Mouse (Mus musculus): ENCODE results near the gene Gna13. TPM values are rescaled to one million over a fixed set of nuclear protein-coding genes. Genes with fewer than 3 reads are reported as not detected.

Gna13 gene
- polyA plus RNA-seq, 1 experiment from 2014 or later, result 20.7 TPM

GRCm38 (mm10) chr11:109440641-109441040 is 78.0 kb downstream of the Gna13 start:
- H3K36me3 ChIP-seq (replicated peaks), result peaks cover 23% of the 10 kb centered on the region
- ATAC-seq (ENCODE audit: low FRiP score), result no peak
- peaks cover 7% of the 10 kb centered on the region for H3K27me3 ChIP-seq
- peak overlapping the region; percentile 74 for H3K4me2 ChIP-seq
- H3K9ac ChIP-seq, result no peak overlapping the region
- no peak overlapping the region for H3K27ac ChIP-seq
- peaks cover 13% of the 10 kb centered on the region for H3K4me1 ChIP-seq
- no peak overlapping the region for H3K4me3 ChIP-seq (replicated peaks)
- no peaks in the 10 kb centered on the region for H3K9me3 ChIP-seq
- WGBS, result 66% methylated on average over 4 of the region's 4 CpGs

DNA sequence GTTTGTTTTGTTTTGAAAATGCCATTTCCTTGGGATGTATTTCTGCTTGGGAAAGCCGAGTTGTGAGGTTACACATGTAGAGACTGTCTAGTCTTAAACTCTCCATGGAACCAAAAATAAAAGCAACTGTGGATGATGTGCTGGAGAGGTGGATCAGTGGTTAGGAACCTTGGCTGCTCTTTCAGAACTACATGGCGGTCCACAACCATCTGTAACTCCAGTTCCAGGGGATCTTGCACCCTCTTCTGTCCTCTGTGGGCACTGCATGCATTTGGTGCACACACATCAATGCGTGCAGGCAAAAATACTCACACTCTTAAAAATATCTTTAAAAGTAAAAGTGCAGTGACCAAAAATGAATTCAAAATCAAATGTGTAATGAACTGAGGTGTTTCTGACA is 78.5 kb downstream of the Gna13 start:
- WGBS, result 46% methylated on average over 3 of the region's 3 CpGs
- Histone ChIP-seq H3K9ac (no peak overlapping the region), H3K4me2 (no peak overlapping the region), H3K27me3 (peaks cover 7% of the 10 kb centered on the region), H3K9me3 (no peaks in the 10 kb centered on the region), H3K4me3 (replicated peaks) (no peak overlapping the region), H3K36me3 (replicated peaks) (peaks cover 19% of the 10 kb centered on the region; the same call in 1 of the 2 replicates), H3K4me1 (peaks cover 13% of the 10 kb centered on the region), H3K27ac (no peak overlapping the region)
- no peak for ATAC-seq (ENCODE audit: low FRiP score)

GRCm38 (mm10) chr11:109442166-109442730 is 79.6 kb downstream of the Gna13 start:
- Histone ChIP-seq H3K36me3 (replicated peaks) (0 out of 2 replicates have a peak, but pooled peaks cover 8% of the 10 kb centered on the region), H3K27me3 (peaks cover 7% of the 10 kb centered on the region), H3K4me2 (no peak overlapping the region), H3K4me3 (replicated peaks) (no peak overlapping the region), H3K9me3 (no peaks in the 10 kb centered on the region), H3K9ac (no peak overlapping the region), H3K27ac (no peak overlapping the region), H3K4me1 (peaks cover 13% of the 10 kb centered on the region)
- no peak for ATAC-seq (ENCODE audit: low FRiP score)
- WGBS, result 60% methylated on average over 5 of the region's 5 CpGs

- Histone ChIP-seq H3K4me1 (peaks cover 13% of the 10 kb centered on the region), H3K27ac (no peak overlapping the region), H3K9ac (no peak overlapping the region), H3K9me3 (no peaks in the 10 kb centered on the region), H3K36me3 (replicated peaks) (no peaks in the 10 kb centered on the region), H3K4me2 (no peak overlapping the region), H3K27me3 (peaks cover 7% of the 10 kb centered on the region), H3K4me3 (replicated peaks) (no peak overlapping the region)
- ATAC-seq (ENCODE audit: low FRiP score), result no peak
- 92% methylated on average over 8 of the region's 8 CpGs for WGBS
Observed at GRCm38 (mm10) chr11:109443468-109444263, 81.0 kb downstream of the Gna13 start.

- Histone ChIP-seq H3K27me3 (peaks cover 7% of the 10 kb centered on the region), H3K4me2 (no peak overlapping the region), H3K9ac (no peak overlapping the region), H3K27ac (no peak overlapping the region), H3K36me3 (replicated peaks) (no peaks in the 10 kb centered on the region), H3K4me1 (peaks cover 8% of the 10 kb centered on the region; the same call in 1 of the 2 replicates), H3K9me3 (no peaks in the 10 kb centered on the region), H3K4me3 (replicated peaks) (no peak overlapping the region)
- 43% methylated on average over 7 of the region's 7 CpGs for WGBS
- ATAC-seq (ENCODE audit: low FRiP score), result no peak
Observed at GRCm38 (mm10) chr11:109444600-109444999, 82.0 kb downstream of the Gna13 start.

DNA sequence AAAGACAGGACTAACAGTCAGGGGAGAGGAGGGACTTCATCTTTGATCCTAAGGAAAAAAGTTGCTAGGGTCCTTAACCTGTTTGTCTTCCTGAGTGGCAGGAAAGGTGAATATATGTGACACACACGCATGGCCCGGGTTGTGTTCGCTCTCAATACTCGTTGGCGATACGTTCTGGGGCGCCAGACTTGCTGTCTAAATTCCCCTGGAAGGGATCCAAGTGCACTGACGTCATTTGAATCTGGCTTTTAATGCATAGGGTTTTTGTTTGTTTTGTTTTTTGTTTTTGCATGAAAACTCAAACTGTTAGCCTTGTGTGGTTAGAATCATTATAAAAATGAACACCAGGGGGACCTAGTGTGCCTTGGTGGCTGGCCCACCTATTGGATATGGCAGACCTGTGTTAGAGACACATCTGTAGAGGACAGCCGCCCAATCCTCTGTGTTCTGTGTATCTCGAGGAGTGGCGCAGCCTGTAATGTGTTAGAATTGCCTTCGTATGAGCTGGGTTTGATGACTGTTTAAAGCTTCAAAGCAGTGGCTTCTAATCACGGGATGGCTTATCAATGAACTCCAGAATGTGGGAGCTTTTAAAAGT is 82.9 kb downstream of the Gna13 start:
- H3K4me2 ChIP-seq, result no peak overlapping the region
- H3K9me3 ChIP-seq, result no peaks in the 10 kb centered on the region
- H3K9ac ChIP-seq, result no peak overlapping the region
- no peak overlapping the region for H3K27ac ChIP-seq
- peak; percentile 55; the same call in 1 of the 2 replicates for ATAC-seq (ENCODE audit: low FRiP score)
- no peaks in the 10 kb centered on the region for H3K4me1 ChIP-seq
- 54% methylated on average over 13 of the region's 13 CpGs for WGBS
- H3K36me3 ChIP-seq (replicated peaks), result no peaks in the 10 kb centered on the region
- no peak overlapping the region for H3K4me3 ChIP-seq (replicated peaks)
- H3K27me3 ChIP-seq, result peaks cover 4% of the 10 kb centered on the region

Other genes starting within 250 kb of the Gna13 start
- not detected in 2 replicates for gene E030025P04Rik, start 218.5 kb upstream of the Gna13 start, polyA plus RNA-seq (2016; fragmentation: Nextera tagmentation; extraction: Ambion mirVana)
- gene Rgs9, start 64.7 kb upstream of the Gna13 start, polyA plus RNA-seq (2016; fragmentation: Nextera tagmentation; extraction: Ambion mirVana), result 2.1 and 3.0 TPM in 2 replicates
- gene 9930022D16Rik, start 51.1 kb downstream of the Gna13 start, polyA plus RNA-seq (2016; fragmentation: Nextera tagmentation; extraction: Ambion mirVana), result not detected in 2 replicates
- gene Amz2, start 63.1 kb downstream of the Gna13 start, polyA plus RNA-seq (2016; fragmentation: Nextera tagmentation; extraction: Ambion mirVana), result 46.9 and 50.2 TPM in 2 replicates
- gene Arsg, start 110.5 kb downstream of the Gna13 start, polyA plus RNA-seq (2016; fragmentation: Nextera tagmentation; extraction: Ambion mirVana), result 2.4 and 2.6 TPM in 2 replicates
- gene Slc16a6, start 110.8 kb downstream of the Gna13 start, polyA plus RNA-seq (2016; fragmentation: Nextera tagmentation; extraction: Ambion mirVana), result 4.0 and 5.4 TPM in 2 replicates
- 12.9 and 13.6 TPM in 2 replicates for gene Wipi1, start 249.1 kb downstream of the Gna13 start, polyA plus RNA-seq (2016; fragmentation: Nextera tagmentation; extraction: Ambion mirVana)